Mouse (Mus musculus) lung, adult 2 months (tissue): ENCODE measurements around the gene Abcf1.

Experiments
- CTCF ChIP-seq: fragments of 200-500 bp; IDR thresholded peaks from 2 replicates; pipeline ENCODE4 v1.5.1; 2011; ENCODE audit warnings: mild to moderate bottlenecking, low read length, control low read depth; ENCODE audit not compliant: insufficient read depth
- POLR2A ChIP-seq: fragments of 200-500 bp; IDR thresholded peaks from 2 replicates; pipeline ENCODE4 v1.6.1; 2011; ENCODE audit warnings: low read depth, mild to moderate bottlenecking, control low read depth, low read length, borderline replicate concordance; ENCODE audit errors: extremely low read depth

GRCm38 (mm10) chr17:35920384-35920783, 49.2 kb downstream of the Abcf1 start:
- TF ChIP-seq POLR2A (no peak), CTCF (no peak)
